7 mouse cellular contexts compared by ENCODE assay signal in genomic region chr9:21146722-21147121, GRCm38 (mm10). TPM values are rescaled to one million over a fixed set of nuclear protein-coding genes. Genes with fewer than 3 reads are reported as not detected.
DNase-seq lines count a peak whose midpoint lies in the region; ATAC-seq and TF ChIP-seq lines count a peak whose summit lies in the region.

No protein-coding gene starts in this region.

- TF ChIP-seq POLR2A in CH12.LX (IDR thresholded peaks at IDR 0.05; ENCODE audit: low read depth, low read length), result peak; percentile 62; the same call in 1 of the 2 replicates

- no peak for TF ChIP-seq RAD21 in CH12.LX (IDR thresholded peaks at IDR 0.05; ENCODE audit: low read depth, low read length)

- H3K79me2 ChIP-seq in CH12.LX (replicated peaks; ENCODE audit: control insufficient read depth, extremely low read depth, insufficient read depth, poor library complexity, severe bottlenecking), result peaks cover 64% of the 10 kb centered on the region

- TF ChIP-seq CTCF in CH12.LX (conservative IDR thresholded peaks at IDR 0.05 in 1 of 2, IDR thresholded peaks at IDR 0.05 in 1 of 2; ENCODE audit: low read depth in 2 of 2, low read length in 2 of 2), result no peak

- in situ Hi-C loops in CH12.LX (cut with MboI; ENCODE audit: low pct_ligation_motif_present, low pct_unique_long_range_greater_than_20kb, low sequenced_read_pairs), result loop anchor here (10.0 kb wide), 2 partner anchors 132 to 262 kb away; partner anchors contain the start of genes Icam1 and Ppan

- H3K4me2 ChIP-seq in CH12.LX (ENCODE audit: insufficient read depth, low read depth, poor library complexity, severe bottlenecking), result peak overlapping the region; percentile 73
- peak overlapping the region; percentile 94 for H3K4me2 ChIP-seq in forebrain, embryonic 13.5 days

- H3K4me1 ChIP-seq in CH12.LX (ENCODE audit: control insufficient read depth in 1 of 2, insufficient read depth in 2 of 2), result peaks cover 9 to 37% of the 10 kb centered on the region in 2 experiments; a peak in 3 of 4 replicates
- H3K4me1 ChIP-seq in forebrain, embryonic 13.5 days, result peaks cover 33% of the 10 kb centered on the region

- 49% methylated on average over 10 of the region's 10 CpGs for WGBS in forebrain, embryonic 13.5 days

- no peaks in the 10 kb centered on the region for H3K27me3 ChIP-seq in CH12.LX (replicated peaks)
- no peaks in the 10 kb centered on the region for H3K27me3 ChIP-seq in forebrain, embryonic 13.5 days

- peak overlapping the region; percentile 14; the same call in 1 of the 2 replicates for H3K9ac ChIP-seq in CH12.LX (ENCODE audit: insufficient read depth, low read depth)
- H3K9ac ChIP-seq in forebrain, embryonic 13.5 days, result peak overlapping the region; percentile 51

- no peak for ATAC-seq in forebrain, embryonic 13.5 days

- 0 out of 2 replicates have a peak overlapping the region, but pooled peaks have one; percentile 3 for H3K27ac ChIP-seq in CH12.LX (ENCODE audit: insufficient read depth, low read depth)
- H3K27ac ChIP-seq in forebrain, embryonic 13.5 days, result no peak overlapping the region

- DNase-seq in A20 (ENCODE audit: low read depth, low spot score), result peak; percentile 63
- DNase-seq in CH12.LX (ENCODE audit: extremely low read depth), result peak; percentile 83
- peak; percentile 56 to 61 for DNase-seq in kidney, postnatal 25 days
- peak; percentile 82 for DNase-seq in naive thymus-derived CD4-positive, alpha-beta T cell, adult 2 months (ENCODE audit: low read depth)
- no peak for DNase-seq in cerebellum, adult 11-12 months
- no peak for DNase-seq in cerebellum, adult 11 months

- H3K4me3 ChIP-seq in CH12.LX (replicated peaks in 1 of 3; ENCODE audit: low read depth in 2 of 3, low read length in 2 of 3, poor library complexity in 1 of 3), result peak overlapping the region; percentile 50 to 62 (median 55)
- peak overlapping the region; percentile 3; the same call in 1 of the 2 replicates for H3K4me3 ChIP-seq in forebrain, embryonic 13.5 days

- peaks cover 35 to 65% of the 10 kb centered on the region in 2 experiments for H3K36me3 ChIP-seq in CH12.LX (replicated peaks in 1 of 2; ENCODE audit: control insufficient read depth in 1 of 2, insufficient read depth in 1 of 2, low read length in 1 of 2)
- peaks cover 57% of the 10 kb centered on the region for H3K36me3 ChIP-seq in forebrain, embryonic 13.5 days (ENCODE audit: poor library complexity, severe bottlenecking)

- dilution Hi-C loops in CH12.LX (cut with MboI; ENCODE audit: extremely low pct_ligation_motif_present, extremely low pct_unique_long_range_greater_than_20kb, low sequenced_read_pairs), result no loop called here

- no peak for TF ChIP-seq EP300 in CH12.LX (IDR thresholded peaks at IDR 0.05; ENCODE audit: low read length)

- no peaks in the 10 kb centered on the region for H3K9me3 ChIP-seq in CH12.LX (replicated peaks; ENCODE audit: low read length)
- no peaks in the 10 kb centered on the region for H3K9me3 ChIP-seq in forebrain, embryonic 13.5 days (replicated peaks)

TF ChIP-seq in CH12.LX, 34 proteins besides CTCF, POLR2A, EP300 and RAD21:
- TF ChIP-seq NELFE (IDR thresholded peaks at IDR 0.05; ENCODE audit: low read depth, low read length) (peak; percentile 33; the same call in 1 of the 2 replicates), NRF1 (IDR thresholded peaks at IDR 0.05; ENCODE audit: low read depth, low read length) (no peak), JUN (IDR thresholded peaks at IDR 0.05; ENCODE audit: insufficient read depth, low read depth, low read length) (no peak), MAFK (IDR thresholded peaks at IDR 0.05; ENCODE audit: insufficient replicate concordance, low read length) (no peak), KAT2A (IDR thresholded peaks at IDR 0.05; ENCODE audit: insufficient replicate concordance, low read length) (no peak), BHLHE40 (IDR thresholded peaks at IDR 0.05; ENCODE audit: low read depth, low read length) (0 out of 2 replicates have a peak, but pooled peaks have one; percentile 9), ZC3H11A (IDR thresholded peaks at IDR 0.05; ENCODE audit: low read depth, low read length) (no peak), MXI1 (IDR thresholded peaks at IDR 0.05; ENCODE audit: low read depth, low read length) (peak; percentile 93), HCFC1 (IDR thresholded peaks at IDR 0.05; ENCODE audit: low read depth, low read length) (peak; percentile 47; the same call in 1 of the 2 replicates), SMC3 (IDR thresholded peaks at IDR 0.05; ENCODE audit: low read depth, low read length) (0 out of 2 replicates have a peak, but pooled peaks have one; percentile 4), CHD2 (IDR thresholded peaks at IDR 0.05; ENCODE audit: low read length) (no peak), POLR2AphosphoS2 (IDR thresholded peaks at IDR 0.05; ENCODE audit: low read depth, low read length) (0 out of 2 replicates have a peak, but pooled peaks have one; percentile 35), IRF4 (IDR thresholded peaks at IDR 0.05; ENCODE audit: low read depth, low read length) (0 out of 2 replicates have a peak, but pooled peaks have one; percentile 21), ELF1 (IDR thresholded peaks at IDR 0.05; ENCODE audit: low read depth, low read length) (peak; percentile 68), MAZ (IDR thresholded peaks at IDR 0.05; ENCODE audit: low read depth, low read length) (peak; percentile 67; the same call in 1 of the 2 replicates), CHD1 (IDR thresholded peaks at IDR 0.05; ENCODE audit: low read depth, low read length) (no peak), TCF12 (IDR thresholded peaks at IDR 0.05; ENCODE audit: low read depth, low read length) (0 out of 2 replicates have a peak, but pooled peaks have one; percentile 15), MYC (IDR thresholded peaks at IDR 0.05; ENCODE audit: low read depth, low read length) (peak; percentile 86; the same call in 1 of the 2 replicates), SIN3A (IDR thresholded peaks at IDR 0.05; ENCODE audit: low read length) (peak; percentile 85), MAX (IDR thresholded peaks at IDR 0.05; ENCODE audit: low read length) (peak; percentile 81)

RNA-seq across cellular contexts. Expression of gene Cdc37, which starts 3.1 kb away (rescaled TPM):
- total RNA-seq in CH12.LX (2012; rRNA removed) (227 and 230 TPM in 2 replicates), CH12.LX (2014; rRNA removed) (84.1 and 87.2 TPM in 2 replicates)
- polyA plus RNA-seq in CH12.LX (2012; ENCODE audit: insufficient read length, low read depth), result 447 and 532 TPM in 2 replicates
- polyA plus RNA-seq in forebrain, embryonic 13.5 days (2015; fragmentation: Nextera tagmentation; extraction: Ambion mirVana), result 229 and 232 TPM in 2 replicates

RNA-seq across cellular contexts. Expression of gene Tyk2, which starts 15.7 kb away (rescaled TPM):
- 64.3 and 80.0 TPM in 2 replicates for total RNA-seq in CH12.LX (2012; rRNA removed)
- total RNA-seq in CH12.LX (2014; rRNA removed), result 39.0 and 40.6 TPM in 2 replicates
- polyA plus RNA-seq in CH12.LX (2012; ENCODE audit: insufficient read length, low read depth), result 45.1 and 49.6 TPM in 2 replicates
- 9.1 and 11.3 TPM in 2 replicates for polyA plus RNA-seq in forebrain, embryonic 13.5 days (2015; fragmentation: Nextera tagmentation; extraction: Ambion mirVana)

RNA-seq across cellular contexts. Expression of gene Pde4a, which starts 18.8 kb away (rescaled TPM):
- total RNA-seq in CH12.LX (2012; rRNA removed) (4.1 and 4.8 TPM in 2 replicates), CH12.LX (2014; rRNA removed) (1.2 and 1.7 TPM in 2 replicates)
- polyA plus RNA-seq in CH12.LX (2012; ENCODE audit: insufficient read length, low read depth), result 7.2 and 7.6 TPM in 2 replicates
- polyA plus RNA-seq in forebrain, embryonic 13.5 days (2015; fragmentation: Nextera tagmentation; extraction: Ambion mirVana), result 15.7 TPM in 2 replicates

RNA-seq across cellular contexts. Expression of gene Raver1, which starts 54.9 kb away (rescaled TPM):
- total RNA-seq in CH12.LX (2012; rRNA removed) (30.8 and 31.3 TPM in 2 replicates), CH12.LX (2014; rRNA removed) (16.0 and 18.9 TPM in 2 replicates)
- polyA plus RNA-seq in CH12.LX (2012; ENCODE audit: insufficient read length, low read depth), result 77.9 and 101 TPM in 2 replicates
- 41.0 and 47.5 TPM in 2 replicates for polyA plus RNA-seq in forebrain, embryonic 13.5 days (2015; fragmentation: Nextera tagmentation; extraction: Ambion mirVana)

RNA-seq across cellular contexts. Expression of gene Gm38431, which starts 54.9 kb away (rescaled TPM):
- 20.6 and 30.5 TPM in 2 replicates for total RNA-seq in CH12.LX (2012; rRNA removed)
- 0.26 and 1.1 TPM in 2 replicates for total RNA-seq in CH12.LX (2014; rRNA removed)
- 7.1 and 9.8 TPM in 2 replicates for polyA plus RNA-seq in CH12.LX (2012; ENCODE audit: insufficient read length, low read depth)
- polyA plus RNA-seq in forebrain, embryonic 13.5 days (2015; fragmentation: Nextera tagmentation; extraction: Ambion mirVana), result 1.5 and 2.1 TPM in 2 replicates

Comparison
In these comparisons a context has a peak if more than half of its experiments do, and no peak if none do; other contexts are left out.
1. DNase-seq: peak in A20 (single experiment), CH12.LX (single experiment), kidney, postnatal 25 days (2 of 2) and naive thymus-derived CD4-positive, alpha-beta T cell, adult 2 months (single experiment); none in cerebellum, adult 11-12 months (single experiment) and cerebellum, adult 11 months (single experiment).